Mouse (Mus musculus) left cerebral cortex, adult 2 months (tissue): Measurements from ENCODE around the gene Pxdn. TPM values are rescaled to one million over a fixed set of nuclear protein-coding genes. Genes with fewer than 3 reads are reported as not detected.

Source experiments
- DNase-seq, 2 experiments: peaks; one replicate each; pipeline ENCODE4 v3.0.0; 2021 to 2022; ENCODE audit warnings: low spot score in 2 of 2, mixed read lengths in 1 of 2; ENCODE audit errors: extremely low spot score in 1 of 2
- H3K27ac ChIP-seq: fragments of 200-600 bp; 2 replicates; pipeline ENCODE4 v1.8.1; 2022
- H3K4me3 ChIP-seq: fragments of 200-600 bp; 2 replicates; pipeline ENCODE4 v1.8.1; 2022
- CTCF ChIP-seq: fragments of 200-600 bp; IDR thresholded peaks from 2 replicates; pipeline ENCODE4 v1.8.1; 2022; ENCODE audit warnings: antibody characterized with exemption, mild to moderate bottlenecking, moderate library complexity
- intact Hi-C: fragments of 180-260 bp; cut with DNase I; formaldehyde crosslinking; loops from one replicate; pipeline ENCODE4 v1.15.1; 2025
- total RNA-seq, 2 experiments: library from RNA; stranded (reverse); gene quantifications; 2 replicates each; pipeline ENCODE4 v1.2.3; 2021

Pxdn gene
- total RNA-seq, 2 experiments from 2014 or later: 51.7 to 61.5 TPM

DNA sequence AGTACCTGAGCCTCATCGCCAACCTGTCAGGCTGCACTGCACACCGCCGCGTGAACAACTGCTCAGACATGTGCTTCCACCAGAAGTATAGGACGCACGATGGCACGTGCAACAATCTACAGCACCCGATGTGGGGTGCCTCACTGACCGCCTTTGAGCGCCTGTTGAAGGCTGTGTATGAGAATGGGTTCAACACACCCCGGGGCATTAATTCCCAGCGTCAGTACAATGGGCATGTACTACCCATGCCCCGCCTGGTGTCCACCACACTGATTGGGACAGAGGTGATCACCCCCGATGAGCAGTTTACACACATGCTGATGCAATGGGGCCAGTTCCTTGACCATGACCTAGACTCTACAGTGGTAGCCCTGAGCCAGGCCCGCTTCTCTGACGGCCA lies 64.5 kb downstream of the Pxdn start:
- no peak overlapping the region for H3K4me3 ChIP-seq
- no peak overlapping the region for H3K27ac ChIP-seq
- intact Hi-C loops: no loop called here
- no peak for DNase-seq
- no peak for TF ChIP-seq CTCF

DNA sequence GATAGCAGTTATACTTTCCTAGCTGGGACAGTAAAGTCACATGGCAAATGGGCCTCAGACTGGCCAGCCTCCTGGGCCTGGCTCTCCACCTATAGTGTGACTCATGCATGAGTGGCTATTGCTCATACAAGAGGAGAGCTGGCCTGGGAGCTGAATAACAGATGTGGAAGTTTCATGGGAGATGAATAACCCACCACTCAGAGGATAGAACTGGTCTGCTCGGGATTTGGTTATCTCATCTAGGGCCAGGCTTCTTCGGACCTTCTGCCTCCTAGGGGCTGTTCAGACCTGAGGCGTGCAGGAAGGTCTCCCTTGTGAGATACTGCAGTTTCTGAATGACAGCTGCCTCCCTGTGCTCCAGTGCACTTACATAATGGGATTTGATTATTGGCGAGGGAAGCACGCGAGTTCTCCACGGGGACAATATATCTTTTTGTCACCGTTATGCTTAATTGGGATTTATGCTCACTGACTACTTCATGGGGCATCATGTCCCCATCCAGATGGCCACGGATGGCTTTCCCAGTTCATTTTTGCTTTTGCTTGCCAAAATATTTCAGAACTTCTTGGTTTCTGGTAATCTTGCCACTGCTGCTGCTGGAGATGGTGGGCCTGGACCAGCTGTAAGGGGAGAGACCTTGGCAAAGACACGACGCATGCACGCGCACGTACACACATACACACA lies 66.4 kb downstream of the Pxdn start:
- no peak for TF ChIP-seq CTCF
- intact Hi-C loops: no loop called here
- peak overlapping the region; percentile 28; the same call in 1 of the 2 replicates for H3K27ac ChIP-seq
- H3K4me3 ChIP-seq: no peak overlapping the region
- no peak for DNase-seq

DNA sequence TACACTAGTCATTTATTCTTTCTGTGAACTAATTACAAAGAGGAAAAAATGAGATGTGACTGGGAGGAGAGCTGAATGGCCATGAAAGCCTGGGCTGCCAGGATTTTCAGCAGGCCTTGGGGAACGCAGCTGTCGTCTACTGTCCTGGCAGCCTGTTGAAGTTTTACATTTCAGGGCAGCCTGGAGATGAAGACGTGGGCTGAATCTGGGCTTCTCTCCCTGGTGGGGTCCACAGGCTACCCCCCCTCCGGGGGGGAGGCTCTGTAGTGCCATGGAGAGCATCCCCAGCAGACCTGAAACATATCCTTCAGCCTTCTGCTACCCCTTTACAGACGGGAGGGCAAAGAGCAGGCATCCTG lies 66.9 kb downstream of the Pxdn start:
- intact Hi-C loops: no loop called here
- Histone ChIP-seq H3K4me3 (no peak overlapping the region), H3K27ac (no peak overlapping the region)
- DNase-seq: no peak
- no peak for TF ChIP-seq CTCF

- DNase-seq: no peak
- H3K27ac ChIP-seq: no peak overlapping the region
- H3K4me3 ChIP-seq: no peak overlapping the region
- intact Hi-C loops: no loop called here
- no peak for TF ChIP-seq CTCF
Observed at GRCm38 (mm10) chr12:30006586-30006985, 69.2 kb downstream of the Pxdn start.

GRCm38 (mm10) chr12:30008741-30009140 lies 71.3 kb downstream of the Pxdn start:
- intact Hi-C loops: no loop called here
- Histone ChIP-seq H3K27ac (no peak overlapping the region), H3K4me3 (no peak overlapping the region)
- TF ChIP-seq CTCF: no peak
- no peak for DNase-seq

- TF ChIP-seq CTCF: no peak
- Histone ChIP-seq H3K4me3 (no peak overlapping the region), H3K27ac (no peak overlapping the region; the same call in 1 of the 2 replicates)
- intact Hi-C loops: no loop called here
- DNase-seq: no peak
Observed at GRCm38 (mm10) chr12:30015501-30015900, 78.1 kb downstream of the Pxdn start.

- Histone ChIP-seq H3K27ac (no peak overlapping the region), H3K4me3 (no peak overlapping the region)
- intact Hi-C loops: no loop called here
- TF ChIP-seq CTCF: no peak
- DNase-seq: no peak
Observed at GRCm38 (mm10) chr12:30017131-30017530, 79.7 kb downstream of the Pxdn start.

DNA sequence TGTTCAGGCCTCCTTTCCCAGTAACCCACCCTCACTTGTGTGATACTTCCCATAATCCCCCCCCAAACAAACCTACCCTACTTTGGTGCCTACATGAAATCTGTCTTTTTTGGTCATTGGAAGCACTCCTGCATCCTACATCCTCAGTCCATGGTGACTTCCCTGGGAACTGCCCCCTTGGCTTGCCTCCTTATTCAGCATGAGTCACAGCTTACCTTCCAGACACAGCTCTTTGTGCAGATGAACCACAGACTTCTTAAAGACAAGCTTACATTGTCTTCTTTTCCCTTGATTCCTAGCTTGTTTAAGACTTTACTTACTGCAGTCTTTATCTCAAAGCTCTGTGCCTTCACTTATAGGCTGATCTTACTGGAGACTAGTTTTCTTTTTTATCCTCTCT lies 83.0 kb downstream of the Pxdn start:
- no peak for TF ChIP-seq CTCF
- no peak for DNase-seq
- Histone ChIP-seq H3K4me3 (no peak overlapping the region), H3K27ac (no peak overlapping the region)
- intact Hi-C loops: loop anchor here (2.0 kb wide), 1 partner anchor 82 kb away; no protein-coding TSS in a partner anchor

DNA sequence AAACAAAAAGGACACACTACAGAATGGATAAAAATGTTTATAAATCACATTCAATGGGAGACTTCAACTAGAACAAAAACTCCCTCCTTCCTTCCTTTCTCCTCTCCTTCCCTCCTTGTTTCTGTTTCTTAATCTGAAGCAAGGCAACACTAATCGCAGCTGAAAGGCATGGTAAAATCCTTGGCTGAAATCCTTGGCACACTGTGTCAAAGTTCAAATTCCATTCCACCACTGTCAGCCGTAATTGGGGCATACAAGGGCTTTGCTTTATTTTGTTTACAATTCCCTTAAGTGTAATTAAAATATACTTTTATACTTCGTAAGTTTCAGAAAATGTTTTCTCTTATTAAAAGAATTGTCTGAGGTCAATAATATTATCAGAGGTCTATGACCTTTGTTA lies 86.1 kb downstream of the Pxdn start:
- Histone ChIP-seq H3K4me3 (no peak overlapping the region), H3K27ac (no peak overlapping the region)
- TF ChIP-seq CTCF: no peak
- DNase-seq: no peak
- intact Hi-C loops: no loop called here

- no peak for DNase-seq
- intact Hi-C loops: no loop called here
- Histone ChIP-seq H3K27ac (no peak overlapping the region), H3K4me3 (no peak overlapping the region)
- no peak for TF ChIP-seq CTCF
Observed at GRCm38 (mm10) chr12:30024264-30024825, 86.9 kb downstream of the Pxdn start.

DNA sequence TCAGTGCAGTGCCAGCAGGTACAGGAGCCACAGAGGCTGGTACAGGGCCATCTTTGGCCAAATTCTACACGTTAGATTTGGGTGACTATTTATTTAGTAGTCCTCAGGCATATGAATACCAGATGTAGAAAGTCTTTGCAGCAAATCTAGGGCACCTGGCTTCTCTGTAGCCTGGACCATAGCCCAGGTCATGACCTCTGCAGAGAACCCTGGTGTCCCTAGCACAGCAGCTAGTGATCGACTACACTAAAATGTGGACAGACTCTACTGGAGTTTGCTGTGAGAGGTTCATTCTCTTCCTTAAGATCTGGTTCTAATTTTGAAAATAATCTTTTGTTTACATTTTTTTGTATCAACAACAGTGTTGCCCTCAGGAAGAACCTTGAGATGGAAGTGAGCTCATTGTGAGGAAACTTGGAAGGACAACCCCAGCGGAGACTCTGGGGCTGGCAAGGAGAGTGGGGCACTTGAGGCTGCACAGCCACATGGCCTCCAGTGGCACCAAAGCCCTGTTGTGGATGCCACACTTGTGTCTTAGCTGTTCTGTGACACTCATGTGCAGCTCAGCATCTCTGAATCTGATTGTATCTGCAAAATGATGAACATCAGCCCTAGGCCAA lies 90.4 kb downstream of the Pxdn start:
- intact Hi-C loops: no loop called here
- Histone ChIP-seq H3K27ac (no peak overlapping the region), H3K4me3 (no peak overlapping the region)
- no peak for DNase-seq
- TF ChIP-seq CTCF: no peak

GRCm38 (mm10) chr12:30029111-30029510 lies 91.7 kb downstream of the Pxdn start:
- no peak for TF ChIP-seq CTCF
- Histone ChIP-seq H3K4me3 (no peak overlapping the region), H3K27ac (no peak overlapping the region)
- intact Hi-C loops: no loop called here
- no peak for DNase-seq

DNA sequence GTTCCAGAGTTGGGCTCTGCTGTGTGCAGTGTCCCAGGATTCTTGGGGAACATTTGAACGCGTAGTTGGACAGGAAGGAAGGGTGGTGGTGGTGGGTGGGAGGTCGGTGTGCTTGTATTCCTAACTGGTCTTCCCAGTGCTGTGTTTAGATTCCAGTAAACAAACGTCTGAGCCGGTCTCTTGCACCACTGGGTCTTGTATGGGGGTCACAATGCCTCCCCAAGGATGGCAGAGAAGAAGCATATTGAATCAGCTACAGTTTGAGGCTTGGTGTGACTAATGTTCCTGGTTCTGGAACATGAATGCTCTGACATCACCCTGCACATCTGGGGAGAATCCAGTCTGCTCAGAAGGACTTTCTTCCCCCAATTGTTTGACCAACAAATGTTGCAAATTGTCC lies 93.2 kb downstream of the Pxdn start:
- Histone ChIP-seq H3K27ac (no peak overlapping the region), H3K4me3 (no peak overlapping the region)
- no peak for DNase-seq
- intact Hi-C loops: no loop called here
- no peak for TF ChIP-seq CTCF
